Mouse (Mus musculus) retina, postnatal 7 days (tissue): ENCODE data around the gene Nup93.
"Not testable (repeated sequence)": the region's sequence is repeated elsewhere in the genome, so short reads cannot be mapped to it uniquely, and the experiment has no call there.

ENCODE experiments used
- DNase-seq: peaks from one replicate; pipeline ENCODE4 v3.0.0-alpha.2; 2012; ENCODE audit warnings: low read depth, low spot score

The Nup93 gene

DNA sequence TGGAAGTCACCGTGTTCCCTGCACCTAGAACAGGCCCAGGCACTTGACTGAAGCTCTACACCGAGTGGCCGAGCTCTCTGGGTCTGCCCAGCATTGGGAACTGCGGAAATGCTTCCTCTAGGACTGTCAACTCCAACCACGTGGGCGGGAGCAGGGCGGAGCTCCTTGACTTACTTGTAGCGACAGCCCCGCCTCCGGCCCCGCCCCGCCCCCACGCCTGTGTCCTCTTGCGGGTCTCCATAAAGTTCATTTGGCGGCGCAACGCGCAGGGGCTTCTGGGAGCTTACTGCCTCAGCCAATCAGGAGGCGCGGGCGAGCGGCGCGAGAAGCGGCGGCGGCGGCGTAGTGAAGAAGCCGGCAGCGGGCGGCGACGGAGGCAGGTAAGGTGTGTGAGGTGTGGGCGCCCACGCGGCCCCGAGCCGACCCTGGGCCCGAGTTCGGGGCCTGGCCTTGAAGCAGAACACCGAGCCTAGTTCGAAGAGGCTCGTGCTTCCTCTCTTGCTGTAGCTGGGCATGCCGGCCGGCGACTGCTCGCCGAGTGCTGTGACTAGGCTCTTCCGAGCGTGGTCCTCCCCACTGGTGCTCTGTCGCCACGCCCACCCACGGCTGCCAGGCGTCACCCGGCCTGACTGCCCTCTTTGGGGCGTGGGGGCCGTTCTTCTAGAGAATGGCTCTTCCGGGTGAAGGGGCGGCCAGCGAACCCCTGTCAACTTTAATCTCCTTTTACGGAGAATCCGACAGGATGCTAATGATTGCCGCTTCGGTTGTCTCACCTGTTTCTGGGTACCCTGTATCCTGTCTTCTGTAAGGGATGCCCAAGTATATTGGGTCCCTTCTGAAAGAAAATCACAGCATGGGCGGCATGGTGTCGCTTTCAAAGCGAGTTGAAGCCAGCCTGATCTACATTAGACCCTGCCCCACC, at the start of gene Nup93:
Gene Nup93 (plus strand): TSS at position 313 of the 922 bp plus-strand sequence.
- DNase-seq = peak; percentile 95

DNA sequence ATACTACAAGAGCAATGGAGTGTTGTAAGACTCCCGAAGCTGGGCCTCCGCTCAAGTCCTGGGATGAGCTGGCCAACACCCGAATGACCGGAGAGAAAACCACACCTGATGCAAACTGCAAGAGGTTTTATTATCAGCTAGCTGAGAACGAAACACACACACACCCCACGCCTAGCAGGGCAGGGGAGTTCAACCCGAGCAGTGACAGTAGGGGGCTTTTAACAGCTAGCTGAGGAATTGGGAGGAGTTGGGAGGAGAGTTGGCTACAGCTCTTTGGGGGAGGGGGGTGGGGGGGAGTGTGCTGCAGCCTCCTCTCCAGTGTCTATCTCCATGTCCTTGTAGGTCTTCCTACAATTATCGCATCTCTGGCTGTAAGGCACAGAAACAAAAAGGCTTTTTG, 48.6 kb upstream of the Nup93 start:
- not testable (repeated sequence) for DNase-seq

DNA sequence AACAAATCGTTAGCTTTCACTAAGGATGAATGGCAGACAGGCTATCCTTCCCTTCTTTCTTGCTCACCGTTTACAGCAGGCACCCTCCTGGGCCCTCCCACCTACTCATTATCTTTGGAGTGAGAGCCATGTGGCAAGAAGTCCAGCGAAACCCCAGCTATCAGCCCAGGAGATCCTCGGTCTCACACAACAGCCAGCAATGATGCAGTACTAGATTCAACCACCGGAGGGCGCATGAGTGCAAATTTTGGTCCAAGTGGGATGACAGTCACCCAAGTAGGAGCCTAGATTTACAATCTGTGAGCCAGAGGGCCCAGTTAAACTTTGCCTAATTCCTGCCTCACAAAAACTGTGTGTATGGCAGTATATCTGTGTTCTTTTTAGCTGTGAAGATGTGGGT, 47.1 kb upstream of the Nup93 start:
- DNase-seq = peak; percentile 81

DNA sequence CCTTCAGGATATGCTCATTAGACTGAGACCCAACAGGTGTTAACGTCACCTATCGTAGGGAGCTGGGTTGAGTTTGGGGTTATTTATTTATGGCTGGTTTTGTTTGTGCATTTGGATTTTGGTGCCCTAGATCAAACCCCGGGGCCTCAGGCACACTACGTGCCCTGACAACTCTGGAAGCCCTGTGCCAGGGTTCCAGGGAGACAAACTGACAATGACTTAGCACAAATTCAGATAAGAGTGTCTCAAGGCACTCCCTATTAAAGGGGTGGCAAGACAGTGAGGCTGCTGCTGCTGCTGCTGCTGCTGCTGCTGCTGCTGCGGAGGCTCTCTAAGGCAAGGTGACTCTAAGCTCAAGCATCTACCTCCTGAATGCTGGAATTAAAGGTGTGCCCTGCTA, 44.8 kb upstream of the Nup93 start:
- no peak for DNase-seq

DNA sequence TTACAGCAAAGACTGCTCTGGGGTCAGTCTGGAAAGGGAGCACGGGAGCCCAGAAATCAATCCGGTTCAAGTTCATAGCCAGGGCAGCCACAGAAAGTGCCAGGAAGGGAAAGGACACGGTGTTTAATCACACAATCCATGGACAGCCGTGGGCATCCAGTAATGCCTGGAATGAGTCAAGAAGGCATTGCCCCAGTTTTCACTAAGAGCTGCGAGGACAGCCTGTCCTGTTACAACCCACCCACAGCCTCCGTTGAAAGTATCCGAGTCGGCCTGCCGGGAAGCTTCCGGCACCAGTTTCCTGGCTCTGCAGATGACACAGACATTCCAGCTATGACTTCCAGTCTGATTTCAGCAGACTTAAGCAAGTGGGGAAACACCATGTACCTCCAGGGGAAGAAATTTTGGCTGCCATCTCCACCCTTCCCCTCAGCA, 43.0 kb upstream of the Nup93 start:
- no peak for DNase-seq

DNA sequence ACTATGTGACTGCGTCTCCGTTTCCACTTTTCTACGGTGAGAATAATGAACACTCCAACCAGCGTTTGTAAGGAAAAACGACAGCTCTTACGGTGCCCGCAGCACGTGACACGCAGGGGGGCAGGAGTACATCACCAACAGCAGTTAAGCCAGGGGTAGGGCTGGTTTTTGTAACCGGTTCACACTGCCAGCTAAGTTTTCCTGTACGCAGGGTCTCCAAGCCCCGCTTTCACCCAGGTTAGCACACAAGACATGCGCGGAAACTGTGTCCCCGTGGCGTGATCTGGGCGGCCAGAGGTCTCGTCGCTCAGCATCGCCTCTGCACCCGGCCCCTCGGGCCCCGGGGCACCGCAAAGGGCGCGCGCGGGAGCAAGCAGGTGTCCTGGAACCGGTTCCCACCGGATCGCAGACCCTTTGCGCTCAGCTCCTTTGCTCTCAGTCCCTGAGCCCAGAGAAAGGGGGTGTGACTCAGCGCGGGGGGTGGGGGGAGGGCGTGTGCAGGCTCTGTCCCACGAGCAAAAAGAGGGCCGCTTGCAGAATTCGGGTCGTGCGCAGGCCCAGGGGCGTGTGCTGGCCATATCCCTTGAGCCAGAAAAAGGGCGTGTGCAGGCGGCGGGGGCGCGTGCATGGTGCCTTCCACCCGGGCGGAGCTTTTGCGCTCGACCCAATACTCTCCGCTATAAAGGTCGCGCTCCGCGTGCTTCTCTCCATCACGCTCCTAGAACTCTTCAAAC, 42.1 kb upstream of the Nup93 start, which contains the start of gene Mt2:
Gene Mt2 (plus strand): TSS at position 590 of the 734 bp plus-strand sequence.
- DNase-seq = no peak

DNA sequence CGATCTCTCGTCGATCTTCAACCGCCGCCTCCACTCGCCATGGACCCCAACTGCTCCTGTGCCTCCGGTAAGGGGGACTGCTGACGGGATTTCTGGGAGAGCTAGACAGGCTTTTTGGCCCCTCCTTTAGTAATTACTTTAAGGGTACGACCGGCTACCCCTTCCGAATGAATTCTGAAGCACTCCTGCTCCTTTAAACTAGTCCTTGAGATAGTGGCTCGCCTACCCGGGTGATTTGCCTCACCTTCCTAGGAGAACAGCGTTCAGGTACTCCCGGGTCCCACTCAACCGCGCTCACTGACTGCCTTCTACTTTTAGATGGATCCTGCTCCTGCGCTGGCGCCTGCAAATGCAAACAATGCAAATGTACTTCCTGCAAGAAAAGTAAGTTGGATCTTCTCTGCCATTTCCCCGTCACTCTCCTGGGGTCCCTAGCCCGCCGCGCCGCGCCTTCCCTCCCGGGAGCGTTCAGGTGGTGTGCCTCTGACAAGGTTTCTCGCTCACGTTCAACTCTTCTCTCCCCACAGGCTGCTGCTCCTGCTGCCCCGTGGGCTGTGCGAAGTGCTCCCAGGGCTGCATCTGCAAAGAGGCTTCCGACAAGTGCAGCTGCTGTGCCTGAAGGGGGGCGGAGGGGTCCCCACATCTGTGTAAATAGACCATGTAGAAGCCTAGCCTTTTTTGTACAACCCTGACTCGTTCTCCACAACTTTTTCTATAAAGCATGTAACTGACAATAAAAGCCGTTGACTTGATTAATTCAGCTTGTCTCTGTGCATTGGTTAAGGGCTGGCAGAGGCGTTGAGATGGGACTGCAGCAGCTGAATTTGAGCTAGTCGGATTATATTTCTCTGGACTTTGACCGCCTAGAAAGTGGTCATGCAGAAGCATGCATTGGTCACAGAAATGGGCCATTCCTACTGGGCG, 41.3 kb upstream of the Nup93 start:
- no peak for DNase-seq

DNA sequence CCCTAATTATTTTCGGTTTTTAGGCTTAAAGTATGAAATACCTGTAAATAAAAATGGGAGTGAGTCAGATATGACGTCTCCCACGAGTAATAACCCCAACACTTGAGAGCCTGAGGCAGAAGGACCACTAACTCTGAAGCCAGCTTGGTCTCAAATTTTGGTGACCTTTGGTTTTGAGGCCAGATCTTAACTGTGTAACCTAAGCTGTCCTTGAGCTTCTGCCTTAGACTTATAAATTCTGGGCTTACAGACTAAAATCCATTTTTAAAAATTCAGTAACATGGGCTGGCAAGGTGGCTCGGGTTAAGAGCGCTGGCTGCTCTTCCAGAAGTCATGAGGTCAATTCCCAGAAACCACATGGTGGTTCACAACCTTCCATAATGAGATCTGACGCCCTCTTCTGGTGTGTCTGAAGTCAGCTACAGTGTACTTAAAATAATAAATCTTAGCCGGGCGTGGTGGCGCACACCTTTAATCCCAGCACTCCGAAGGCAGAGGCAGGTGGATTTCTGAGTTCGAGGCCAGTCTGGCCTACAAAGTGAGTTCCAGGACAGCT, 40.4 kb upstream of the Nup93 start:
- no peak for DNase-seq

DNA sequence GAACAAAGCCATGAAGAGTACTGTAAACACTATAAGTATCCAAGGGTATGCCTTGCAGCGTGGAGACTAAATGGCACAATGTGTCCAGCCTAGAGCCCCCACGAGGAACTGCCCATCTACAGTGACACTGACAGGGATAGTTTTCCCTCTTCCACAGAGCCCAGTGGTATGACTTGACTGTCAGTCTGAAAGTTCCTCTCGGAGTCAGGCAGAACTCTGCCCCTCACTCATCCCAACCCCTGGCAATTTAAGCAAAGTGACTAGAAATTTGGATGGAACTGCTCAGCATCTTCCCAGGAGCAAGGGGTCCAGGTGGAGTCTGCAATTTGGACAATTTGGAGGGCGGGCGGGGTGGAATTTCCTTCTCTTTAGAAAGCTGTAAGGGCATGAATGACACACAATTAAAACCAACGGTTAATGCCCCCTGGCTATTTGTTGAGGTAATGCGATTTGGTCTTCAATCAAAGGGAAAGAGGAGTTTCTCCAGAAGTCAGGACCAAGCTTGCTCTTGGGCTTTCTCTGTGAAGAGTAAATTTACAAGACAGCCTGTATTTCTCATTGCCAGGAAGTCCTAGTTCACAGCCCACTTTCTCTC, 39.6 kb upstream of the Nup93 start:
- no peak for DNase-seq

DNA sequence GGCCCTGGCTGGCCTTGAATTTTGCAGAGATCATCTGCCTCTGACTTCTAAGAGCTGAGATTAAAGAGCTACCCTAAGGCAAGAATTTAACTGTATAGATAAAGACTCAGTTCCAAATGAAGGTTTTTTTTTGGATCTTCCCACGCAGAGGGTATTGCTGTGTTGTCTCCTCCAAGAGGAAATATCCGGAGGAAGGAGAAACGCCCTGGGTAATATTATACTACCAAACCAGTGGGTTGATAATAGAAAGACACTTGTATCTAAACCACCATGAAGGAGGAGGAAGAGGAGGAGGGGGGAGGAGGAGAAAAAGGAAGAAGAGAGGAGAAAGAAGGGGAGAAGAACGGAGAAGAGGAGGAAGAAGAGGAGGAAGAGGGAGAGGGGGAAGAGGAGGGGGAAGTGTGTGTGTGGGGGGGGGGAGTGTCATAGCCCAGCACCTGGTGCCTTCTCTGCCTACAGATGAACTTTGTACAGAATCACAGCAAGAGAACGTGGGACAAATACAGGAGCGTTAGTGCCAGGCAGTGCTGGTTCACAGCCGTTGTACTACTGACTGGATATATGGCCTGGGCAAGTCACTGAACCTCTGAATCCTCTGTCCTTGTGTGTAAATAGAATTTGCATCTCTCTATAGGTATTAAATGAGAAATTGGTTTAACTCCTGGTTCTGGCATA, 36.5 kb upstream of the Nup93 start:
- no peak for DNase-seq

DNA sequence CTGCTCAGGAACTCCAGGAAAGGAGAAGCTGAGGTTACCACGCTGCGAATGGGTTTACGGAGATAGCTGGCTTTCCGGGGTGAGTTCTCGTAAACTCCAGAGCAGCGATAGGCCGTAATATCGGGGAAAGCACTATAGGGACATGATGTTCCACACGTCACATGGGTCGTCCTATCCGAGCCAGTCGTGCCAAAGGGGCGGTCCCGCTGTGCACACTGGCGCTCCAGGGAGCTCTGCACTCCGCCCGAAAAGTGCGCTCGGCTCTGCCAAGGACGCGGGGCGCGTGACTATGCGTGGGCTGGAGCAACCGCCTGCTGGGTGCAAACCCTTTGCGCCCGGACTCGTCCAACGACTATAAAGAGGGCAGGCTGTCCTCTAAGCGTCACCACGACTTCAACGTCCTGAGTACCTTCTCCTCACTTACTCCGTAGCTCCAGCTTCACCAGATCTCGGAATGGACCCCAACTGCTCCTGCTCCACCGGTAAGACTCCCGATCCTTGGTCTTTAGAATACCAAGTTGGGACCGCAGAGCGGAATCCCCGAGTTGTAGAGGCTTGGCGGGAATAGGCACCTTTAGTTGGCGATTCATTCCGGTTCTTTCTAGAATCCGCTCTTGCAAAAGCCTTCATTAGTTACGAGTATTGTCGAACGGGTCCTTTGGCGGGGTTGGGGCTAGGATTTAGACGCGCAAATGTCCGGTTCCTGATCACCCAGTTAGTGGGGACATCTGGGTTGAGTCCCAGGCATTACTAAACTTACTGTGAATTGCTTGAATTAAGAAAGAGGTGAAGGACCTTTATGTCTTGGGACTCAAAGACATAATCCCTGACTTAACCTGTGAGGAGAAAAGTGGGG, 35.3 kb upstream of the Nup93 start, which contains the start of gene Mt1:
Gene Mt1 (plus strand): TSS at position 226 of the 856 bp plus-strand sequence.
- DNase-seq = peak; percentile 59

DNA sequence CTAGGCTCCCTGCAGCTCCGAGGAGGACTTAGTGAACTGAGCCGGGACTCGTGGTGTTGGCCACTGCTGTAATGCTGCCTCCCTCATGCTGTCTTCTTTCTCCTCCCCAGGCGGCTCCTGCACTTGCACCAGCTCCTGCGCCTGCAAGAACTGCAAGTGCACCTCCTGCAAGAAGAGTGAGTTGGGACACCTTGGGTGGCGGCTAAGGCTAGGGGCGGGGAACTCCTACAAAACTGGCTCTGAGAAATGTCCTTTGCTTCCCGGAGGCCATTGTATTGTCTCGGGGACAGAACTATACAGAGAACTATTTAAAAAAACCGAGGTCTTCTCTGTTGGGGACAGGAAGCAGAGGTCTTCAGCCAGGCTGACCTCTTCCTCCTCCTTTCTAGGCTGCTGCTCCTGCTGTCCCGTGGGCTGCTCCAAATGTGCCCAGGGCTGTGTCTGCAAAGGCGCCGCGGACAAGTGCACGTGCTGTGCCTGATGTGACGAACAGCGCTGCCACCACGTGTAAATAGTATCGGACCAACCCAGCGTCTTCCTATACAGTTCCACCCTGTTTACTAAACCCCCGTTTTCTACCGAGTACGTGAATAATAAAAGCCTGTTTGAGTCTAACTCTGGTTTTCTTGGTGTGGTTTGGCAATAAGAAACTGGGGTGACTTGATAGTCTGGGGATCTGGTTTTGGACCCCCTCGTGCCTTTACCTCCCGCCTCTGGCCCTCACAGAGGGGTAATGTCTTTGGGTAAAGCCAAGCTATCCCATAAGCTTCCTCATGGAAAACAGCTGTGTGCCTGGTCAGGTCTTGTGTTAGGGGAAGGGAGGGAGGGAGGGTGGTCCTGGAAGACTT, 34.4 kb upstream of the Nup93 start:
- DNase-seq = no peak

DNA sequence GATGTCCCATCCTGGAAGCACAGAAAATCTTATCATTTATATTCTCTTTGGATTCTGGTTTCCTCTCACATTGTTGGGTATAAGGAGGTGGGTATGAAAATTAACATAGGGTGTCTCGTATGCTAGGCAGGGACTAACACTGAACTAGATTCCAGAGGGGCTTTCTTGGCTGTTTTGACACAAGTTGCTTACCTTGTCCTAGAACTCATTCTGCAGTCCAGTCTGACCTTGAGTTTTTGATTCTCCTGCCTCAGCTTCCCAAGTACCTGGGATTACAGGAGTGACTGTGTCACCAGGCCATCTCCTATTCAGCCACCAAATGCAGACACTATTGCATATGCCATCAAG, 33.8 kb upstream of the Nup93 start:
- DNase-seq = no peak

DNA sequence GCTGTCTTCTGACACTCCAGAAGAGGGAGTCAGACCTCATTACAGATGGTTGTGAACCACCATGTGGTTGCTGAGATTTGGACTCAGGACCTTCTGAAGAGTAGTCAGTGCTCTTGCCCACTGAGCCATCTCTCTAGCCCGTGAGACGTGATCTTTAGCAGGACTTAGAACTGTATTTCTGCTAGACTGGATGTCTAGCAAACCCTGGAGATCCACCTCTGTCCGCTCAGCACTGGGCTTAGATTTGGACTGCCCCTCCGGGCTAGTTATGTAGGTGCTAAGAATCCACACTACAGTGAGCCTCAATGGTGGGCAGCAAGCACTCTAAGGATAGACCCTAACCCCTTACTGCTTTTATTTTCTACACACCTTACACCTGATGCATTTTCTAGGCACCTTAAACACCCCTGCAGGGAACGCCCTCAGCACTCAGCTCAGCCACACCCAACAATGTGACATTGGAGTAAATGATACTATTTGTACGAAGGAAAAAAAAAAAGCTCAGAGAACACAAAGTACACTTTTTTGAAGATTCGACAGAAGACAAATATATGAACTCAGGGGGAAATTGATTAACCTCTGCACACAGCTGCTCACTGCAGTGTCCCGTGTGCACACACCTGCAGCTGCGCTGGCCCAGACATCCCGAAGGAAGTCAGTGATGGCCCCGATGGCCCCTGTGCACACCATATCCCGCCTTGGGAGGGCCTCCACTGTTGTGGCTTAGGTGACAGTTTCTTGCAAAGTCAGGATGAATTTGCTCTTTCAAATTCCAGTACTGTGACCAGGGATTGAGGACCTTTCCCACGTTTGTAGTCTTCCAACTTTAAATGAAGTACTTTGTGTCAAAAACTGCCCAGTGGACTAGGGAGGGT, 32.1 kb upstream of the Nup93 start:
- DNase-seq = no peak

DNA sequence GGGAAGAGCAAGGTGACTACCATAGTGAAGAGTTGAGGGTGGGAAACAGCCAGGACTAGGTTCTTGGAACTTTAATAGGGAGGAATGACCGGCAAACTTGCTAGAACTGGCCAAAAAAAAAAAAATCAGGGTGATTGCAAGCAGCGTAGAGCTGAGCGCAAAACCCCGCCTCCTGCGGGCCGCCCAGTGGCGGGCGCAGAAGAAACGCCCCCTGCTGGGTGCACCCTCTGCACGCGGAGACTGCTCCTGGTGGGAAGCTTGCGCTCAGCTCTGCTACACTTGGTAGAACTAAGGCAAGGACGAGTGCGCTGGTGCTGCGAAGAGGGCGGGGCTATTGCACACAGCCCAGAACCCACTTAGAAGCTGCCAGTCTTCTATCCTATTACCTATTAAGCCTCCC, 31.2 kb upstream of the Nup93 start:
- peak; percentile 33 for DNase-seq

DNA sequence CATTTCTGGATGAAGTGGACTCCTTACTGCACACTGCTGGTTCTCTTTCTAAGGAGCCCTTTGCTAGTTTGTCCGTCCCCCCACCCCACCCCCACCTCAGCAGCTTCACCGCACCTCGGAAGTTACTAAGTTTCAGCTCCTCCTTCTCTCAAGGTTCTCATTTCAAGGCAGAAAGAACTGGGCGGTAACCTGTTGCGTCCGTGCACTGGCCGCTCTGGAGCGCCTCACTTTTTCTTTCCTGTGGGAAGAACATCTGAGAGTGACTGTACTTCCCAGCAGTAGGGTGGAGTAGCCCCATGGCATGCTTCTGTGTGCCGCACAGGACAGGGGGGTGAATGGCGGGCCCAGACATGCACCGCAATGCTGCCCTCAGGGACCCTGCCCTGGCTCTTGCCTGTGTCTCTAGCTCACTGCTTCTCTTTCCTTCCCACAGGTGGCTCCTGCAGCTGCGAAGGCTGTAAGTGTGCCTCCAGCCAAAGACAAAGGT, 30.0 kb upstream of the Nup93 start:
- DNase-seq = no peak

DNA sequence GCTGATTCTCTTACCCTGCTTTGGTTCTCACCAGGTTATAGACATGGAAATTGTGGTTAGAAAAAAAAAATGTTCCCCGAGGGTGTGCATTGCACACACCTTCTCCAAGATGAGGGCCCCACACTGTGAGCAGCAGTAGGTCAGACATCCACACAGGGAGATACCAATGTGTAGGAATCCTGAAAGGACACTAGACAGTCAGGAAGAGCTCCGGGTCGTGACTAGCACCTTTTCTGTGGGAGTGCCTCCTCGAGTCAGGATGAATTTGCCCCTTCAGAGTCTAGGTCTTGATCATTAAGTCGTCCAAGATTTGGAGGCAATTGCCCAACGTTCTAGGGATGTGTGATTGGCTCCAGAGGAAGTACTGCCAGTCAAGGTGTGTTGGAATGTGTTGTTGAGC, 28.6 kb upstream of the Nup93 start:
- DNase-seq = no peak
